Mouse (Mus musculus) limb, embryonic 10.5 days (tissue): ENCODE measurements around the gene Casp7. TPM values are rescaled to one million over a fixed set of nuclear protein-coding genes. Genes with fewer than 3 reads are reported as not detected.
"Not testable (repeated sequence)": the region's sequence is repeated elsewhere in the genome, so short reads cannot be mapped to it uniquely, and the experiment has no call there.

ENCODE experiments used
- DNase-seq: peaks from one replicate; pipeline ENCODE4 v3.0.0-alpha.2; 2017; ENCODE audit warnings: low spot score
- H3K27ac ChIP-seq: fragments of 300-500 bp; sonication (generic); 2 replicates; pipeline ENCODE4 v1.5.1; 2016; ENCODE audit warnings: mild to moderate bottlenecking
- H3K27me3 ChIP-seq: fragments of 300-500 bp; sonication (generic); 2 replicates; pipeline ENCODE4 v1.6.1; 2016; ENCODE audit warnings: low read depth, mild to moderate bottlenecking; ENCODE audit not compliant: poor library complexity, severe bottlenecking
- H3K36me3 ChIP-seq: fragments of 300-500 bp; sonication (generic); 2 replicates; pipeline ENCODE4 v1.6.1; 2016; ENCODE audit warnings: mild to moderate bottlenecking, moderate library complexity
- H3K4me1 ChIP-seq: fragments of 300-500 bp; sonication (generic); 2 replicates; pipeline ENCODE4 v1.6.1; 2016
- H3K4me3 ChIP-seq: fragments of 300-500 bp; sonication (generic); 2 replicates; pipeline ENCODE4 v1.5.1; 2016; ENCODE audit warnings: mild to moderate bottlenecking, moderate library complexity
- H3K9me3 ChIP-seq: fragments of 300-500 bp; sonication (generic); replicated peaks from 2 replicates; pipeline ENCODE4 v1.6.1; 2016; ENCODE audit warnings: mild to moderate bottlenecking
- WGBS: fragments of 180-500 bp; shearing (Covaris S2); methylation state at CpG from one replicate; pipeline ENCODE4 v1.1.7; 2016; 5-methylcytosine and 5-hydroxymethylcytosine counted together
- polyA plus RNA-seq: library from polyadenylated mRNA; unstranded; fragments of >200 nt; fragmentation: Nextera tagmentation; extraction: Ambion mirVana; gene quantifications from 2 replicates; pipeline ENCODE4 v1.2.1, GENCODE M21; 2016

Casp7 gene
- polyA plus RNA-seq: 19.3 and 24.5 TPM in 2 replicates

GRCm38 (mm10) chr19:56396669-56397621 is at the start of gene Casp7:
TSS of gene Casp7 (plus strand) at chr19:56397129.
- Histone ChIP-seq H3K4me1 (peaks cover 66% of the 10 kb centered on the region), H3K27ac (peak within 1 kb of the TSS; percentile 95), H3K9me3 (no peaks in the 10 kb centered on the region), H3K27me3 (peaks cover 22% of the 10 kb centered on the region), H3K36me3 (peaks cover 4% of the 10 kb centered on the region; the same call in 1 of the 2 replicates), H3K4me3 (peak within 1 kb of the TSS; percentile 67)
- 1% methylated on average over 78 of the region's 78 CpGs for WGBS
- peak; percentile 83 for DNase-seq

GRCm38 (mm10) chr19:56349295-56349694 is 47.6 kb upstream of the Casp7 start:
- Histone ChIP-seq H3K4me3 (no peak overlapping the region), H3K4me1 (peaks cover 28% of the 10 kb centered on the region), H3K27ac (no peak overlapping the region), H3K36me3 (no peaks in the 10 kb centered on the region), H3K9me3 (no peaks in the 10 kb centered on the region), H3K27me3 (peaks cover 12% of the 10 kb centered on the region; the same call in 1 of the 2 replicates)
- 24% methylated on average over 6 of the region's 6 CpGs for WGBS
- DNase-seq: peak; percentile 57

- Histone ChIP-seq H3K9me3 (no peaks in the 10 kb centered on the region), H3K36me3 (no peaks in the 10 kb centered on the region)
- WGBS: 86% methylated on average over 10 of the region's 10 CpGs
Observed at GRCm38 (mm10) chr19:56353689-56354088, 43.2 kb upstream of the Casp7 start.

GRCm38 (mm10) chr19:56355201-56355600 is 41.7 kb upstream of the Casp7 start:
- Histone ChIP-seq H3K4me3 (no peak overlapping the region), H3K4me1 (peaks cover 14% of the 10 kb centered on the region), H3K9me3 (no peaks in the 10 kb centered on the region), H3K27ac (no peak overlapping the region), H3K36me3 (no peaks in the 10 kb centered on the region), H3K27me3 (0 out of 2 replicates have a peak, but pooled peaks cover 3% of the 10 kb centered on the region)
- no peak for DNase-seq
- whole genome bisulfite sequencing: 87% methylated on average over 12 of the region's 12 CpGs

More at GRCm38 (mm10) chr19:56353689-56354088, 43.2 kb upstream of the Casp7 start:
- H3K4me1 ChIP-seq: peaks cover 24% of the 10 kb centered on the region
- H3K4me3 ChIP-seq: no peak overlapping the region
- H3K27me3 ChIP-seq: 0 out of 2 replicates have a peak, but pooled peaks cover 3% of the 10 kb centered on the region
- H3K27ac ChIP-seq: no peak overlapping the region
- DNase-seq: no peak

- WGBS: 45% methylated on average over 17 of the region's 17 CpGs
- H3K27me3 ChIP-seq: 0 out of 2 replicates have a peak, but pooled peaks cover 3% of the 10 kb centered on the region
- DNase-seq: peak; percentile 88
- no peaks in the 10 kb centered on the region for H3K36me3 ChIP-seq
- H3K4me3 ChIP-seq: no peak overlapping the region
- H3K4me1 ChIP-seq: peaks cover 12% of the 10 kb centered on the region
- no peaks in the 10 kb centered on the region for H3K9me3 ChIP-seq
- no peak overlapping the region for H3K27ac ChIP-seq
Observed at GRCm38 (mm10) chr19:56356480-56357373, 40.2 kb upstream of the Casp7 start.

- not testable (repeated sequence) for H3K9me3 ChIP-seq, H3K4me3 ChIP-seq, DNase-seq, H3K27me3 ChIP-seq, H3K27ac ChIP-seq, H3K36me3 ChIP-seq
- peaks cover 12% of the 10 kb centered on the region for H3K4me1 ChIP-seq
- 89% methylated on average over 2 of the region's 2 CpGs for WGBS
Observed at GRCm38 (mm10) chr19:56357374-56357708, 39.6 kb upstream of the Casp7 start.

- Histone ChIP-seq H3K27me3 (0 out of 2 replicates have a peak, but pooled peaks cover 3% of the 10 kb centered on the region), H3K36me3 (no peaks in the 10 kb centered on the region), H3K4me1 (peaks cover 15% of the 10 kb centered on the region), H3K4me3 (no peak overlapping the region), H3K9me3 (no peaks in the 10 kb centered on the region), H3K27ac (no peak overlapping the region)
- 74% methylated on average over 2 of the region's 2 CpGs for WGBS
- DNase-seq: no peak
Observed at GRCm38 (mm10) chr19:56358890-56359289, 38.0 kb upstream of the Casp7 start.

- H3K9me3 ChIP-seq: no peaks in the 10 kb centered on the region
- 73% methylated on average over 15 of the region's 15 CpGs for WGBS
- H3K4me1 ChIP-seq: peaks cover 11% of the 10 kb centered on the region
- no peak for DNase-seq
- H3K36me3 ChIP-seq: no peaks in the 10 kb centered on the region
- no peaks in the 10 kb centered on the region for H3K27me3 ChIP-seq
- no peak overlapping the region for H3K4me3 ChIP-seq
- no peak overlapping the region for H3K27ac ChIP-seq
Observed at GRCm38 (mm10) chr19:56363721-56364460, 33.0 kb upstream of the Casp7 start.

- DNase-seq: no peak
- Histone ChIP-seq H3K27me3 (no peaks in the 10 kb centered on the region), H3K4me1 (peaks cover 11% of the 10 kb centered on the region), H3K36me3 (no peaks in the 10 kb centered on the region), H3K9me3 (no peaks in the 10 kb centered on the region), H3K4me3 (no peak overlapping the region), H3K27ac (no peak overlapping the region)
- 78% methylated on average over 8 of the region's 8 CpGs for WGBS
Observed at GRCm38 (mm10) chr19:56364563-56364962, 32.4 kb upstream of the Casp7 start.

GRCm38 (mm10) chr19:56366168-56366567 is 30.8 kb upstream of the Casp7 start:
- 89% methylated on average over 11 of the region's 11 CpGs for WGBS
- DNase-seq: no peak
- Histone ChIP-seq H3K27me3 (no peaks in the 10 kb centered on the region), H3K9me3 (no peaks in the 10 kb centered on the region), H3K4me1 (peaks cover 23% of the 10 kb centered on the region), H3K27ac (no peak overlapping the region), H3K36me3 (no peaks in the 10 kb centered on the region), H3K4me3 (no peak overlapping the region)

GRCm38 (mm10) chr19:56366625-56367024 is 30.3 kb upstream of the Casp7 start:
- 87% methylated on average over 9 of the region's 9 CpGs for WGBS
- Histone ChIP-seq H3K9me3 (no peaks in the 10 kb centered on the region), H3K27ac (no peak overlapping the region), H3K4me3 (no peak overlapping the region), H3K27me3 (no peaks in the 10 kb centered on the region), H3K4me1 (peaks cover 26% of the 10 kb centered on the region), H3K36me3 (no peaks in the 10 kb centered on the region)
- no peak for DNase-seq

GRCm38 (mm10) chr19:56367778-56368177 is 29.2 kb upstream of the Casp7 start:
- no peak for DNase-seq
- Histone ChIP-seq H3K27ac (no peak overlapping the region), H3K9me3 (no peaks in the 10 kb centered on the region), H3K27me3 (no peaks in the 10 kb centered on the region), H3K4me1 (peaks cover 37% of the 10 kb centered on the region), H3K36me3 (no peaks in the 10 kb centered on the region), H3K4me3 (no peak overlapping the region)
- 88% methylated on average over 7 of the region's 7 CpGs for WGBS
